Mouse (Mus musculus) midbrain, embryonic 12.5 days (tissue): ENCODE measurements around the gene Srd5a1. TPM values are rescaled to one million over a fixed set of nuclear protein-coding genes. Genes with fewer than 3 reads are reported as not detected.

Source experiments
- ATAC-seq: fragments of 200-750 bp; cut with Nextera tagmentation; 2 replicates; pipeline ENCODE4 v1.8.0; 2017; ENCODE audit warnings: low read depth, moderate TSS enrichment, moderate library complexity; ENCODE audit not compliant: low FRiP score
- H3K27ac ChIP-seq: fragments of 300-500 bp; sonication (generic); replicated peaks from 2 replicates; pipeline ENCODE4 v1.5.1; 2016; ENCODE audit warnings: mild to moderate bottlenecking
- H3K27me3 ChIP-seq: fragments of 300-500 bp; sonication (generic); 2 replicates; pipeline ENCODE4 v1.6.1; 2016; ENCODE audit warnings: mild to moderate bottlenecking
- H3K36me3 ChIP-seq: fragments of 300-500 bp; sonication (generic); 2 replicates; pipeline ENCODE4 v1.6.1; 2016
- H3K4me1 ChIP-seq: fragments of 300-500 bp; sonication (generic); 2 replicates; pipeline ENCODE4 v1.6.1; 2016
- H3K4me2 ChIP-seq: fragments of 300-500 bp; sonication (generic); replicated peaks from 2 replicates; pipeline ENCODE4 v1.6.1; 2016; ENCODE audit warnings: mild to moderate bottlenecking, moderate library complexity
- H3K4me3 ChIP-seq: fragments of 300-500 bp; sonication (generic); 2 replicates; pipeline ENCODE4 v1.5.1; 2016; ENCODE audit warnings: mild to moderate bottlenecking
- H3K9ac ChIP-seq: fragments of 300-500 bp; sonication (generic); replicated peaks from 2 replicates; pipeline ENCODE4 v1.6.1; 2016; ENCODE audit warnings: mild to moderate bottlenecking, moderate library complexity
- H3K9me3 ChIP-seq: fragments of 300-500 bp; sonication (generic); 2 replicates; pipeline ENCODE4 v1.6.1; 2016; ENCODE audit warnings: mild to moderate bottlenecking
- WGBS: fragments of 180-500 bp; shearing (Covaris S2); methylation state at CpG from one replicate; pipeline ENCODE4 v1.1.7; 2016; 5-methylcytosine and 5-hydroxymethylcytosine counted together
- polyA plus RNA-seq: library from polyadenylated mRNA; unstranded; fragments of >200 nt; fragmentation: Nextera tagmentation; extraction: Ambion mirVana; gene quantifications from 2 replicates; pipeline ENCODE4 v1.2.1, GENCODE M21; 2016

Gene Srd5a1
- polyA plus RNA-seq, 1 experiment from 2014 or later: 24.3 TPM

- WGBS: 69% methylated on average over 16 of the region's 16 CpGs
- H3K4me1 ChIP-seq: peaks cover 14% of the 10 kb centered on the region
Measured at GRCm38 (mm10) chr13:69547488-69548180, 63.6 kb downstream of the Srd5a1 start.

GRCm38 (mm10) chr13:69545019-69545418 lies 66.2 kb downstream of the Srd5a1 start:
- H3K9ac ChIP-seq: no peak overlapping the region
- peak; percentile 47; the same call in 1 of the 2 replicates for ATAC-seq
- H3K27me3 ChIP-seq: peaks cover 22% of the 10 kb centered on the region
- no peaks in the 10 kb centered on the region for H3K36me3 ChIP-seq
- no peak overlapping the region for H3K4me2 ChIP-seq
- H3K27ac ChIP-seq: no peak overlapping the region
- H3K4me3 ChIP-seq: no peak overlapping the region
- WGBS: 26% methylated on average over 3 of the region's 3 CpGs
- H3K4me1 ChIP-seq: peaks cover 20% of the 10 kb centered on the region
- no peaks in the 10 kb centered on the region for H3K9me3 ChIP-seq

More at GRCm38 (mm10) chr13:69547488-69548180, 63.6 kb downstream of the Srd5a1 start:
- no peak overlapping the region for H3K4me2 ChIP-seq
- no peaks in the 10 kb centered on the region for H3K36me3 ChIP-seq
- ATAC-seq: no peak
- no peak overlapping the region for H3K27ac ChIP-seq
- no peak overlapping the region for H3K9ac ChIP-seq
- H3K27me3 ChIP-seq: peaks cover 17% of the 10 kb centered on the region
- no peak overlapping the region for H3K4me3 ChIP-seq
- H3K9me3 ChIP-seq: no peaks in the 10 kb centered on the region

DNA sequence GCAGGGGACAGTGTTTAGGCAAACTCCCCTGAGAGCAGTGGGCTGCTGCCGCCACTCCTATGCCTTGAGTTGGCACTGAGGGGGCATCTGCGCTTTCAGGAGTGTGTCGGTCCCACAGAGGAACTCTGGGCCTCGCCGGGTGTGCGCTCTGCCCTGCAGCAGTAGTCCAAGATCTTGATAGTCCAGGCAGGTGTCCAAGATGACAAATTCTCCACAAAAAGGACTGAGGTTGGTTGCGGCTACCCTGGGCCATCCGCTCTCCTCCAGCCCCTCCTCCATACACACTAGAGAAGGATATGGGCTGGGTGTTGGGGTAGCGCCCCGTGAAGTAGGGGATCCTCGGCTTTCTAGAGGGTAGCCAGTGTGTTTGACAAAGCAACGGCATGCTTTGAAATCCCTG lies 67.6 kb downstream of the Srd5a1 start:
- Histone ChIP-seq H3K36me3 (no peaks in the 10 kb centered on the region), H3K27me3 (peaks cover 22% of the 10 kb centered on the region), H3K4me3 (no peak overlapping the region), H3K27ac (no peak overlapping the region), H3K9me3 (no peaks in the 10 kb centered on the region), H3K4me2 (0 out of 2 replicates have a peak overlapping the region, but pooled peaks have one; percentile 19), H3K4me1 (peaks cover 31% of the 10 kb centered on the region), H3K9ac (no peak overlapping the region; the same call in 1 of the 2 replicates)
- WGBS: 59% methylated on average over 12 of the region's 12 CpGs
- ATAC-seq: no peak

DNA sequence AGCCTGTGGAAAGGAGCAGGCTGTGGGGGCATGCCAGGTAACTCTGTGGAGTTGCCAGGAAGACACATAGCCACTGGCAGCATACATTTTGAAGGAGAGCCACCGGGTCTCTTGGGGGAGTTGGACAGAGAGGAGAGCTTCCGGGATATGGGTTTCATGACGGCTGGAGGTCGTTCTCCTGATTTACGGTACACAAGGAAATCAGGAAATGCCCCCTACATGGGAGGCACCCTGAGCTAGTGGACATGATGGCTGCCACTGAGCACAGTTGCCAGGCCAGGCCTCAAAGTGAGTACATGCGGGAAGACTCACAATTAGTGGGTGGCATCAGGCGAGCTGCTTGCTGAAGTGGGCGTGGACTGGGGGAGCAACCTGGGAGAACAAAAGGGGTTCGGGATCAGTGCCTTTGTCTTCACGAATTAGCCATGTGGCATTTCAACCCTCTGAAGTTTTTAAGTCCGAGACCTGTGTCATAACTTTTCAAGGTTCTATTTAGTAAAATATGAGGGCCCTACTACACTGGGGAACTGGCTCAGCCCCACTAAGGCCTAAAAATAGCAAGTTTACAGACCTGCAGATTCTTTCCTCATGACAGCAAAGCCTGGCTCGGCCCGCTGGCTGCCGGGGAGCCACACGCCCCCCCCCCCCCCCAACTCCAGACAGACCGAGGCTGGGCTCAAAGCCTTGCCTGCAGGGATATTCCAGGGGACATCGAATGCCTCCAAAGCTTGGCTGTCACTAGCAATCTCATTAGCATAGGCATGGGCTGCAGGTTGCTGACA lies 68.5 kb downstream of the Srd5a1 start:
- peaks cover 29% of the 10 kb centered on the region for H3K27me3 ChIP-seq
- H3K27ac ChIP-seq: no peak overlapping the region
- H3K9ac ChIP-seq: no peak overlapping the region
- no peaks in the 10 kb centered on the region for H3K9me3 ChIP-seq
- H3K4me3 ChIP-seq: no peak overlapping the region
- no peak overlapping the region for H3K4me2 ChIP-seq
- no peaks in the 10 kb centered on the region for H3K36me3 ChIP-seq
- no peak for ATAC-seq
- 40% methylated on average over 17 of the region's 17 CpGs for WGBS
- H3K4me1 ChIP-seq: peaks cover 36% of the 10 kb centered on the region

- Histone ChIP-seq H3K4me3 (no peak overlapping the region), H3K27me3 (peaks cover 31% of the 10 kb centered on the region), H3K27ac (no peak overlapping the region), H3K4me2 (no peak overlapping the region), H3K36me3 (no peaks in the 10 kb centered on the region), H3K4me1 (peaks cover 36% of the 10 kb centered on the region), H3K9ac (no peak overlapping the region), H3K9me3 (no peaks in the 10 kb centered on the region)
- no peak for ATAC-seq
- WGBS: 69% methylated on average over 10 of the region's 10 CpGs
Measured at GRCm38 (mm10) chr13:69541776-69542175, 69.5 kb downstream of the Srd5a1 start.

- peaks cover 31% of the 10 kb centered on the region for H3K27me3 ChIP-seq
- H3K4me2 ChIP-seq: no peak overlapping the region
- H3K27ac ChIP-seq: no peak overlapping the region
- no peaks in the 10 kb centered on the region for H3K36me3 ChIP-seq
- ATAC-seq: no peak
- no peak overlapping the region for H3K9ac ChIP-seq
- 91% methylated on average over 6 of the region's 6 CpGs for WGBS
- H3K4me1 ChIP-seq: peaks cover 38% of the 10 kb centered on the region
- H3K4me3 ChIP-seq: no peak overlapping the region
- H3K9me3 ChIP-seq: no peaks in the 10 kb centered on the region
Measured at GRCm38 (mm10) chr13:69541209-69541608, 70.0 kb downstream of the Srd5a1 start.

GRCm38 (mm10) chr13:69538327-69538726 lies 72.9 kb downstream of the Srd5a1 start:
- H3K9ac ChIP-seq: no peak overlapping the region
- WGBS: 18% methylated on average over 4 of the region's 4 CpGs
- no peak overlapping the region for H3K27ac ChIP-seq
- H3K36me3 ChIP-seq: no peaks in the 10 kb centered on the region
- H3K4me2 ChIP-seq: no peak overlapping the region
- peaks cover 41% of the 10 kb centered on the region for H3K4me1 ChIP-seq
- no peak for ATAC-seq
- H3K27me3 ChIP-seq: peaks cover 18% of the 10 kb centered on the region
- no peak overlapping the region for H3K4me3 ChIP-seq
- no peaks in the 10 kb centered on the region for H3K9me3 ChIP-seq

- H3K27me3 ChIP-seq: peaks cover 11% of the 10 kb centered on the region; the same call in 1 of the 2 replicates
- H3K4me1 ChIP-seq: peaks cover 41% of the 10 kb centered on the region
- no peak overlapping the region for H3K27ac ChIP-seq
- H3K9ac ChIP-seq: no peak overlapping the region
- no peak overlapping the region for H3K4me3 ChIP-seq
- H3K4me2 ChIP-seq: no peak overlapping the region
- no peak for ATAC-seq
- 74% methylated on average over 7 of the region's 7 CpGs for WGBS
- H3K36me3 ChIP-seq: no peaks in the 10 kb centered on the region
- no peaks in the 10 kb centered on the region for H3K9me3 ChIP-seq
Measured at GRCm38 (mm10) chr13:69537366-69537765, 73.9 kb downstream of the Srd5a1 start.

GRCm38 (mm10) chr13:69536021-69536420 lies 75.2 kb downstream of the Srd5a1 start:
- H3K4me2 ChIP-seq: peak overlapping the region; percentile 94
- H3K4me3 ChIP-seq: no peak overlapping the region
- 0 out of 2 replicates have a peak, but pooled peaks cover 2% of the 10 kb centered on the region for H3K36me3 ChIP-seq
- H3K27me3 ChIP-seq: peaks cover 9% of the 10 kb centered on the region; the same call in 1 of the 2 replicates
- no peaks in the 10 kb centered on the region for H3K9me3 ChIP-seq
- WGBS: 86% methylated on average over 4 of the region's 4 CpGs
- no peak overlapping the region for H3K27ac ChIP-seq
- H3K9ac ChIP-seq: no peak overlapping the region
- ATAC-seq: no peak
- peaks cover 54% of the 10 kb centered on the region for H3K4me1 ChIP-seq

GRCm38 (mm10) chr13:69534654-69535551 lies 76.3 kb downstream of the Srd5a1 start:
- no peaks in the 10 kb centered on the region for H3K9me3 ChIP-seq
- H3K27me3 ChIP-seq: peaks cover 9% of the 10 kb centered on the region; the same call in 1 of the 2 replicates
- peak overlapping the region; percentile 93 for H3K27ac ChIP-seq
- H3K4me3 ChIP-seq: peak overlapping the region; percentile 97
- peaks cover 59% of the 10 kb centered on the region for H3K4me1 ChIP-seq
- H3K4me2 ChIP-seq: peak overlapping the region; percentile 94
- peak overlapping the region; percentile 88 for H3K9ac ChIP-seq
- 0 out of 2 replicates have a peak, but pooled peaks cover 10% of the 10 kb centered on the region for H3K36me3 ChIP-seq
- peak; percentile 91 for ATAC-seq
- WGBS: under 1% methylated on average over 83 of the region's 86 CpGs

DNA sequence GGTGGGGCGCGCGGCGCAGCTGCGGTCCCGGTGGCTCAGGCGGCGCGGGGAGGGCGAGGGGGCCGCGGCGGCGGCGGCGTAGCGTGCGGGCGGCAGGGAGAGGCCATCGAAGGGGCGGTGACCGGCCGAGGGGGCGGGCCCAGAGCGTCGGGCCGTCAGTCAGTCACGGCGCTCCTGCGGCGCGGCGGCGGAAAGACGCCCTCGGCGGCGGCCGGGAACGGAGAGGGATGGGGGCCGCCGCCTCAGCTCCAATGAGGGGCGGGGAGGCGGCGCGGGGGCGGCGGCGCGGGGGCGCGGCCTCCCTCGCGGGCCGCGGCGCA lies 76.9 kb downstream of the Srd5a1 start, which contains the start of gene Tent4a:
Tent4a (minus strand) TSS at position 284 of the 320 bp plus-strand sequence.
- Histone ChIP-seq H3K36me3 (0 out of 2 replicates have a peak, but pooled peaks cover 10% of the 10 kb centered on the region), H3K4me1 (peaks cover 57% of the 10 kb centered on the region), H3K9me3 (no peaks in the 10 kb centered on the region), H3K27ac (peak within 1 kb of the TSS; percentile 93), H3K27me3 (peaks cover 9% of the 10 kb centered on the region; the same call in 1 of the 2 replicates), H3K4me2 (peak within 1 kb of the TSS; percentile 94), H3K4me3 (peak within 1 kb of the TSS; percentile 97), H3K9ac (peak within 1 kb of the TSS; percentile 88)
- peak; percentile 86 for ATAC-seq
- WGBS: 0% methylated on average over 18 of the region's 57 CpGs
